In the genomic region with DNA sequence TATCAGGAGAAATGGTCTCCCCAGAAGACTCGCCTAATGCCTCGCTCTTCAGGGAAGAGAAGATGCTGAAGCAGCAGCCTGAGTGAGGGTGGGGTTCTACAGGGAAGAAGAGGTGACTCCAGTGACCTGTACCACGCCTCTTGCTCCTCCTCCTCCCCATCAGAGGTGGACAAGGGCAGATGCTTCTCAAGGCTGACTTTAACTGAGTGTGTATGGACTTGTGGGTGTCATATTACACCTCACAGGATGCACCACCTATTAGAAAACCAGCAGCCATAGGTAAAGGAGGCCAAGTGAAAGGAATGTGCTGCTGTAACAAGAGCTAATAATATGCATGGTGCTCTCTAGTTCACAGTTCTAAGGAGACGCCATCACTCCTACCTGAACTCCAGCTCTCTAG, we compare ENCODE assay signal across 20 mouse cellular contexts.
"Had no signal": no experiment of that assay in that cellular context is flagged by ENCODE, and none has a peak within 500 bp of the region (broad histone marks: within the 10 kb centered on the region; RNA-seq: fewer than 3 reads in every experiment).

No protein-coding gene starts in this region.

- H3K4me3 ChIP-seq: layer of hippocampus, adult 2 months; limb, embryonic 10.5 days; limb, embryonic 13.5 days; midbrain, embryonic 12.5 days; midbrain, embryonic 15.5 days; neural tube, embryonic 12.5 days; neural tube, embryonic 15.5 days had no signal

- ATAC-seq: intestine, postnatal 0 days; liver, postnatal 0 days; lung, postnatal 0 days; midbrain, embryonic 15.5 days had no signal

- H3K27ac ChIP-seq: limb, embryonic 10.5 days; limb, embryonic 13.5 days; liver, embryonic 14.5 days; midbrain, embryonic 12.5 days; midbrain, embryonic 15.5 days; neural tube, embryonic 12.5 days; neural tube, embryonic 15.5 days; stomach, postnatal 0 days had no signal

- H3K27me3 ChIP-seq: limb, embryonic 13.5 days; midbrain, embryonic 12.5 days; midbrain, embryonic 15.5 days; neural tube, embryonic 12.5 days; neural tube, embryonic 15.5 days had no signal

- H3K4me2 ChIP-seq: limb, embryonic 13.5 days; lung, embryonic 14.5 days; midbrain, embryonic 12.5 days; midbrain, embryonic 15.5 days; neural tube, embryonic 12.5 days; neural tube, embryonic 15.5 days had no signal

- H3K4me1 ChIP-seq: limb, embryonic 10.5 days; midbrain, embryonic 12.5 days; midbrain, embryonic 15.5 days; neural tube, embryonic 12.5 days had no signal

- H3K9me3 ChIP-seq: limb, embryonic 10.5 days; limb, embryonic 13.5 days; midbrain, embryonic 12.5 days; midbrain, embryonic 15.5 days; neural tube, embryonic 12.5 days; neural tube, embryonic 15.5 days had no signal

- DNase-seq: kidney, adult 8-10 months; kidney, postnatal 14 days; layer of hippocampus, adult 9-11 months; liver, postnatal 0 days; lung, embryonic 14.5 days; right cerebral cortex, postnatal 4 days; thymus, adult 2 months; thymus, postnatal 14 days; thymus, postnatal 4 days had no signal

- H3K9ac ChIP-seq: limb, embryonic 13.5 days; liver, embryonic 14.5 days; liver, postnatal 0 days; lung, embryonic 14.5 days; midbrain, embryonic 12.5 days; midbrain, embryonic 15.5 days; neural tube, embryonic 12.5 days; neural tube, embryonic 15.5 days had no signal
